Mouse (Mus musculus) mouse embryonic stem cell (cell line): Measurements from ENCODE around the gene Gm49355.
"Not testable (repeated sequence)": the region's sequence is repeated elsewhere in the genome, so short reads cannot be mapped to it uniquely, and the experiment has no call there.

ENCODE experiments used
- in situ Hi-C, 2 experiments: fragments of 300-500 bp; cut with MboI; formaldehyde crosslinking; loops; 1 replicate in 1 of 2; 3 replicates in 1 of 2; pipeline ENCODE4 v1.14.3; 2019 to 2020; ENCODE audit warnings: low sequenced_read_pairs in 2 of 2, low pct_unique_long_range_greater_than_20kb in 1 of 2, mixed read lengths in 1 of 2; ENCODE audit not compliant: unreplicated experiment in 1 of 2

The Gm49355 gene

GRCm38 (mm10) chr14:12283641-12284040 lies at the start of gene Gm49355:
TSS of gene Gm49355 (plus strand) at chr14:12283976.
- in situ Hi-C loops = no loop called here

DNA sequence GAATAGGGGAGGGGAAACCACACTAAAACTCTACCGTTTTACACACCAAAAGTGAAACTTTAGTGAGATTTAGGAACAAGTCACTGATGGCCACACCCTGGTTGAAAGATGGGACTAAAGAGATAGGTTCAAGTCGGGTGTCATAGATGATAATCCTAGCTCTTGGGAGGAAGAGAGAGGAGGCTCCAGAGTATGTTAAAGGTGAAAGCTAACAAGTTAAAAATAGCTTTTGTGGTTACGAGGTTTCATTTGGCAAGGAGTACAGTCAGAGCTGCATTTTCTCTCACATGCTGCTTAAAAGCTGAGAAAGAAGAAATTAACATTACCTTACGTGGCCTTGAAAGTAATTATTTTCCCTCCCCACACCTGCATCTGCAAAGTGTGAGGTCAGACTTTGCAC lies 40.0 kb upstream of the Gm49355 start:
- in situ Hi-C loops = no loop called here

DNA sequence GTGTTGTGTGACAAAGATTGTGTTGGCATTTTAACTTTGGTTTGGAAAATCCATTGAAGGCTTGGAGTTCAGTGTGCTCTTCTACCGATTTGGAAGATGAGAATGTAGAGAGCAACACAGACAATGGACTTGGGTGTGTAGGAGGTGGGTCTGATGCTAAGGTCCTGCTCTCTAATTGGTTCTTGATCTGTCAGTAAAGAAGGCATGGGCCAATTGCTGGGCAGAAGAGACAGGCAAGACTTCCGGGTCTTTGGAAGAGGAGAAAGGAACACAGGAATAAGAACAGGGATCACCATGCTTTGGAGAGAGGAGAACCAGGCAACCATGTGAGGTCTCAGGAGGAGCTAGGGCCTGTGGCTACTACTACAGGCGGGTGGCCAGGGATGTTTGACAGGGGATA lies 7.7 kb upstream of the Gm49355 start:
- in situ Hi-C loops = no loop called here

- in situ Hi-C loops = no loop called here
Measured at GRCm38 (mm10) chr14:12284141-12284912, 551 bp downstream of the Gm49355 start, which contains the start of gene 3830406C13Rik. TSS of gene 3830406C13Rik (plus strand) at chr14:12284173.

DNA sequence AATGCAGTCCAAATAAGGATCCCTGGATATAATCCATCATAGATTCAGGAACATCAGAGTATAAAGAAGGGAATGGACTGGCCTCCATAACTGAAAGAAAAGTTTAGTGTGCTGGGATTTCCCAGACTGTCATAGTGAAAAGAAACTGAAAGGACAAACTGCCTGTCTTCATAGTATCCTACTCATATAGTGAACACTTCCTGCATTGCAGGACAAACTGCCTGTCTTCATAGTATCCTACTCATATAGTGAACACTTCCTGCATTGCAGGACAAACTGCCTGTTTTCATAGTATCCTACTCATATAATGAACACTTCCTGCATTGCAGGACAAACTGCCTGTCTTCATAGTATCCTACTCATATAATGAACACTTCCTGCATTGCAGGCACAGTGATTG lies 6.0 kb downstream of the Gm49355 start:
- in situ Hi-C loops = not testable (repeated sequence)

DNA sequence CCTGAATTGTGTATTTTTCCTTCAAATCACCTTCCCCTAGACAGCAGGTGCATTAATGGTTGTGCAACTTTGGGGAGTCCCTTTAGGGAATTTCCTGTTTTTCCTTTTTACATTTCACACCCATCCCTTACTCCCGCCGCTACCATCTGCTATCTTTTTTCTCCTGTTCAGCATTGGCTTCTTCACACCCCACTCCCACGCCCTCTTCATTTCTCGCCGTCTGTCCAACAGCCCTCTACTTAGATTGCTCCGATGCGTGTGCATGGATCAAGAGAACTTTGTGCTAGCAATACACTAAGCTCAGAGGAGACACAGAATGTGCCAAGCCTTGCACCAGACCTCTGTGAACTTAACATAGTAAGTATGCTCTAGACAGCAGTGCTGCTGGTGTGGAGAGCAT lies 12.6 kb downstream of the Gm49355 start:
- in situ Hi-C loops = no loop called here

GRCm38 (mm10) chr14:12299171-12299570 lies 15.4 kb downstream of the Gm49355 start:
- in situ Hi-C loops = no loop called here

GRCm38 (mm10) chr14:12299654-12300053 lies 15.9 kb downstream of the Gm49355 start:
- in situ Hi-C loops = no loop called here

GRCm38 (mm10) chr14:12300275-12300674 lies 16.5 kb downstream of the Gm49355 start:
- in situ Hi-C loops = no loop called here

DNA sequence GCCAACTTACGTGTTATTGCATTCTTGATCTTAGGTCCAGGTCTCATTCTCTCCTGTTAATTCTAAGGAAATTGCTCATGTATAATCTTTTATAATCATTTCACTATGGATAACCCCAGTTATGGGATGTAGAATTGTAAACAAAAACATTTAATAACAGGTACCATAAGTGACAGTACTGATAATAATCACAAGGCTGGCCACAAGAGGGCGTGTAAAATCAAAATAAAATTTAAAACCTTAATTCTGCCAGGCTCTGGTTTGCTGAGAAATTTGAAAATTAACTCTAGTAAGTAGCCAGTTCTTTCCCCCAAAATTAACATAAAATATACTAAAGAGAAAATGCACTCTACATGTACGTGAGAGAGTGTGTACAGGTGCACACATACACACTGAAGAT lies 16.9 kb downstream of the Gm49355 start:
- in situ Hi-C loops = no loop called here

GRCm38 (mm10) chr14:12303106-12303505 lies 19.3 kb downstream of the Gm49355 start:
- in situ Hi-C loops = no loop called here

- in situ Hi-C loops = no loop called here
Measured at GRCm38 (mm10) chr14:12333622-12334021, 49.8 kb downstream of the Gm49355 start.

DNA sequence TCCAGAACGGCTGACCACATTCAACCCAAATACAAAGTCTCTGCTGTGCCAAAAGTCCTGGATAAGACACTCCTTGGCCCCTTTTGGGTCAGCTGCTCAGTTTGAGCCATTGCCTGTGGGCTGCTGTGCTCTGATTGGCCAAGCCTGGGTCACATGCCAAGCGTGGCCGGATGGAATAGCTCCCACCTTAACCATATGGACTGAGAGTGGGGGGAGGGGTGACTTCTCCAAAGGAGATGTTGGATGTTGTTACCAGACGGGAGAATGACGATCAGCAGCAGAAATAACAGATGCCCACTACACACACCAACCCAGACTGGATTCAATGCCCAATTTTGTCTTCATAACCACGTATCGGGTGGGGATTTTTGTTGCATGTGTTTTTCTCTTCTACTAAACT lies 51.1 kb downstream of the Gm49355 start:
- in situ Hi-C loops = no loop called here

DNA sequence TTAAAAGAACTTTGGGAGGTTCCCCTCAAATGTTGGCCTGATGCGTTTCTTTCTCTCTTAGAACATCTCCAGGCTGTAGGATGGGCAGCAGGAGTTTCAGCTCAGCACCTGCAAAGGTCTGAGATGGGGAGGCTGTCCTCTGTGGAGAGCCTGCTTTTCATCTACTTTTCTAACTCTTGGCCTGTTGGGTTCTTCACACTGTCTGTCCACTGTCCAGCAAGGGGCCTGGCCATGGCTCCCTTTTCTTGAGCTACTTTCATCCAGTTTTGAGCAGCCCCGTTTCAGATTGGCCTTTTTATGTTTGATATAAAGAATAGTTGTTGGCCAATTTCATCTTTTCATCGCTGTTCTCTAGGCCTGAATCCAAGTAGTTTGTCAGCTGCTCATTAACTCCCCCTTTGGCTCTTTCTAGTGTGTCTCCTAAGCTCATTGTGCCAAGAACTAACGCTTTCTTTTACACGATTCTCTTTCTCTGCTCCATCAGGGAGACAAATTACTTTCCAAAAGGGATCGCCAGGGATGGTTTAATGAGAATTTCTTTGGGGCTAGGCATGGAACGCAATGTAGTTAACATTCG lies 53.7 kb downstream of the Gm49355 start:
- in situ Hi-C loops = no loop called here

DNA sequence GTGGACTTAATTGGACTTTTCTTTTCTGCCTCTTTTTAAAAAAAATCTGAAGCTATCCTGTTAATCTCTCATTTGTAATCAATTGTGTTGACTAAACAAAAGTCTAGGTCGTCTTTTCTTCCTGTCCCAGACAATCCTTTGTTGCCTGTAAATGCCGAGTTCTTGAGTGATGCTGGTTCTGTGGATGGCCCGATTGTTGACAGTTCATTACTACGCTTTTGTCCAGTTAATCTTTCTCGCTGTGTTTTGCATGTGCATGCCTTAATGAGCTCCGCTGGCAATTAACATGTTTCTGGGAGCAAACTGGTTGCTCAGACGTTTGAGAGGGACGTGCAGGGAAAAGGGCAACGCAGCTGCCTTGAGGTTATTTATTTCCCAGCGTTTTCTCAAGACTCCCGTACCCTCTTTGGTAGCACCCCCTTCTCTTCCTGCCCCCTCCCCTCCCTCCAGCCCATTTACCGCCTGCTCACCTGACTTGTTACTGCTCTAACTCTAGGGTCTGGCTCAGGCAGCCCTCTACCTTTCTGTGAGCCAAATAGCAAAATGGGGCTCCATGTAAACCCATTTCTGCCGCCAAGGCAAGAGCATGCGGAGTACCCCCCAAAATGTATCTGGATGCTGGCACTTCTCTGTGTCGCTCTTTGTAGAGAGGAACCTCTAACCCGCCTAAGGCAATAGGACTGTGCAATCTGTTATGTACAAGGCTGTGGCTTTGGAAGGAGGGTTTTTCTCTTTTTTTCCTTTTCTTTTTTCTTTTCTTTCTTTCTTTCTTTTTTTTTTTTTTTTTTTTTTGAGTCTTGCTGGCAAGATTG lies 54.4 kb downstream of the Gm49355 start:
- in situ Hi-C loops = no loop called here

DNA sequence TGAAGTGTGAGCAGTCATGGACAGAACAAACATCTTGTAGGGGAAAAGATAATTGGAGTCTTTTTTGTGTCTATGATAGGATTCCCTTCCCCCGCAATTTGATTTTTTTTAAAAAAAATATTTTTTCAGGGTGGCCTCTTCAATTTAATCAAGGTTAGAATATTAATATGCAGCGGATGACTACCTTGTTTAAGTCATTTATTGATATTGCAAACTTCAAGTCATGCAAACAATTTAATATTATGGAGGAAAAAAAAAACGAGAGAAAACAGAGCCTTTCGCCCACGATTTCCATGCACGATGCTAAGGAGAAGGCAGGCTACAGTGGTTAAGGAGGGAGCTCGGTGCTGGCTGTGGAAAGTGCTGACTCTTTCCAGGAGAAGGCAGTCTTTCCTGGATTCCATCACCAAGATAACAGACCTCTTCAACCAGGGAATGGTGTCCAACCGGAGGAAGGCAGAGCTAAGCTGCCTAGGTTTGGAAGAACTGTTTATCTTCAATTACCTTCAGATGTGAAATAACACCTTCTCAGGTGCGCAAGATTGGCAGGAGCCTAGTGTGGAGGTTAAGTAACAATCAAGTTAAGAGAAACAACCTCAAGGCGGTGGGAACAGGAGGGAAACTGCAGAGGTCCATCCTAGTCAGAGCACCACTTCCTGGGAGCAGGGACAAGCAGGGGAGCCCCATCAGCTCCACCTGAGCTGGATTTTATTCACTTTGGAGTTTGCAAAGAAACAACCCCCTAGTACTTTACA lies 55.2 kb downstream of the Gm49355 start:
- in situ Hi-C loops = no loop called here

DNA sequence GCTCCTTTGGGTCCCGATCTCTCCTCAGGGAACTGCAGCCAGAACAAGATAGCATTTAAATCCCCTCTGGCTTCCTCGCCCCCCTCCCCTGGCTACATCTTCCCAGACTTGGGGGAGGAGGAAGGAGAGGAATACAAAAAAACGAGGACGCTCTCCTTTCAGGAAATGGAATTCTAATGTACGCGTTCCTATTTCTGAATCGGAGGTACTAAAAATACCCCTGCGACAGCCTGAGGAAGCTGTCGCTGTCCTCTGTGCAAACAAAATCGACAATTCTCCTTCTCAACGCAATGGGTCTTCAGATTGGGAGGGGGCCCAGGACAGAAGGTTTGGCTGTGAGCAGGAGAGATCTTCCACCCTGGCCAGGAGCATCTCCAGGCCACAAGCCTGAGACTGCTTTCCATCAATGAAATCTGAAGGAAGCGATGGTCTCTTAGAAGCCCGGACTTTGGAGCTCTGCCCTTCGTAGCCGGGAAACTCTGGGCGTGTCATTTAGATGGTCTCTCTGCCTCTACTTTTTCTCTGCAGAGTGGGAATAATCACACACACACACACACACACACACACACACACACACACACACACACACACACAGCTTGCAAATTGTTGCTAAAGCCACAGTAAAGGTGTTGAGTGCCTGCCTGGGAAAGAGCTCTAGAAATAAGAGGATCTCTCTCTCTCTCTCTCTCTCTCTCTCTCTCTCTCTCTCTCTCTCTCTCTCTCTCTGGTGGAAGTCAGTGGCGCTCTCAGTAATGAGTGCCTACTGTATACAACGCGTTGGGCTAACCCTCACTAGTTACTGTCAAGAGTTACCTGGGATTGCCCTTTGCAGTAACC lies 56.7 kb downstream of the Gm49355 start:
- in situ Hi-C loops = no loop called here
